Mouse (Mus musculus) megakaryocyte, embryonic 14.5 days (primary cell): Measurements from ENCODE around the gene Ap2m1.
A peak's percentile ranks its signal among the peaks of the same experiment; 100 is the strongest.

Source experiments
- FLI1 ChIP-seq: IDR thresholded peaks from 2 replicates; pipeline ENCODE4 v1.6.1; 2012; ENCODE audit warnings: low read length, inconsistent platforms, mixed read lengths
- GATA1 ChIP-seq: IDR thresholded peaks from 3 replicates; pipeline ENCODE4 v1.6.1; 2012; ENCODE audit warnings: mixed read lengths, low read length, inconsistent platforms, borderline replicate concordance

DNA sequence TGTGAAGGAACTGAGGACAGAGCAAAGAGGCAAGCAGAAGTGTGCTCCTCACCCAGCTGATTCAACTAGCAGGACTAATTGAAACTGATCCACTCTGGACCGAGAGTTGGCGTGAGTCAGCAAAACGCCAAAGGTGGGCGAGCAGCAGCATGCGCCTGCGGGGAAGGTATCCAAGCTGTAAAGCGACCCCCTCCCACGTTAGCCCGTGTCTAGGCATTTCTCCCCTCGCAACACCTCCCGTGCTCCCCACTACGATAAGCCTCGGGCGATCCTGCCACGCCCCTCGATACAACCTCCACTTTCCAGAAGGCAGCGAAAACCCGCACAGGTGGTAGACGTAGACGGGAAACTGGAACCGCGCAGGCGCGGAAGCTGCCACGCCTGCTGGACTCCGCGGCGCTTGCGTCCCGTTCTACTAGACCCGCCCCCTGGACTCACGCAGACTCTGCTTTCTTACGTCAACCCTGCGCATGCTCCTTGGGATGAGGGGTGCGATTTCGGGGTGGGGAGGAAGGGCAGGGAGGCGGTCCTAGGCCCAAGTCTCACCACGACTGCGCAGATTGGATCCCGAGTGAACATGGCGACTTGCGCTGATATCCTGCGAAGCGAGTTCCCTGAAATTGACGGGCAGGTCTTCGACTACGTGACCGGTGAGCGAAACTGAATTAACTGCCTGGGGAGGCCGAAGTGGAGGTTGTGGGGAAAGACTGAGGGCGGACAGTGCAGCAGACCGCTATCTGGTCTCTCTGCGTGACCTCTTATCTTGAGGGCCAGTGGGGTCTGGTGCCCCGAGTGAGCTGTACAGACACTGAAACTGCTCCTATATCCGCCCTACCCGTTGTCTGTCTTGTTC is 13.0 kb downstream of the Ap2m1 start, which contains the start of gene Abcf3:
- no peak; the same call in 2 of the 3 replicates for TF ChIP-seq GATA1
- TF ChIP-seq FLI1: peak; percentile 5; the same call in 1 of the 2 replicates
